Mouse (Mus musculus) lung, postnatal 14 days (tissue): ENCODE results near the gene Ankdd1a.

Source experiments
- DNase-seq: peaks from one replicate; pipeline ENCODE4 v3.0.0; 2021

Gene Ankdd1a

DNA sequence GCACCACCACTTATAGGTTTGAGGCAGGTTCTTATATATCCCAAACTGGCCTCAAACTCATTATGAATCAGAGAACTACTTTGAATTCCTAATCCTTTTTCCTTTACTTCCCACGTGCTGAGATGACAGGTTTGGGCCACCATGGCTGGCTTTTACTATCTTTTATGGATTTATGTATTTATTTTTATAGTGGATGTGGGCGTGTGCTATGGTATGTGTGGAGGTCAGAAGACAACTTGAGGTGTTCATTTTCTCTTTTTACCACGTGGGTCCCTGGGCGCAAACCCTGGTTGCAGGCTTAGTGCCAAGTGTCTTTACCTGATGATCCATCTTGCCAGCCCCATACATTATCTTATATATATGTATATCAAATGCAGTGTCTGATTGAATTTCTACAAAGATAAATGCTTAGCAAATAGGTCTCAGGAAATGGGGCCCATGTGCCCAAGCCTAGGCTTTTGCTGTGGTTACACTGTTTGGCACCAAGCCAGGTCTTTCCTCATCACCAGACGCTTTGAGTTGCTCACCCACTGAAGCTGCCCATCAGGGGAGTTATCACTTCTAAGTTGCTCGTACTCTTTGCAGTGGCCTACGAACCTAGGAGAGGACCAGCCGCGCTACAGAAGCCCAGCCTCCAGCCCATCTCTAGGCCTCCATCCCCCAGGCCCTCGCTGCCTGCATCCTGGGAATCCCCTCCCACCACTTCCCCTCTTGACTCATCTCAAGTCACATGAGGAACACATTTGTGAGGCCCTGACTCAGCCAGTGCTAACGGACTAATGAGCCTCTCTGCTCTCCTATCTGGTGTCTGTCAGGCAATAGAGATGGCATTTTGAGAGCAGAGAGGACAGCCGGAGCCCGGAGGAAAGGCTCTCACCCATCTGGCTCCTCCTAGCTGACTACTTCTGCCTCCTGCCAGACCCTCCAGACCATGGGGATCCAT lies 21.4 kb upstream of the Ankdd1a start:
- peak; percentile 71 for DNase-seq

GRCm38 (mm10) chr9:65539697-65540096 lies 19.7 kb upstream of the Ankdd1a start:
- no peak for DNase-seq

DNA sequence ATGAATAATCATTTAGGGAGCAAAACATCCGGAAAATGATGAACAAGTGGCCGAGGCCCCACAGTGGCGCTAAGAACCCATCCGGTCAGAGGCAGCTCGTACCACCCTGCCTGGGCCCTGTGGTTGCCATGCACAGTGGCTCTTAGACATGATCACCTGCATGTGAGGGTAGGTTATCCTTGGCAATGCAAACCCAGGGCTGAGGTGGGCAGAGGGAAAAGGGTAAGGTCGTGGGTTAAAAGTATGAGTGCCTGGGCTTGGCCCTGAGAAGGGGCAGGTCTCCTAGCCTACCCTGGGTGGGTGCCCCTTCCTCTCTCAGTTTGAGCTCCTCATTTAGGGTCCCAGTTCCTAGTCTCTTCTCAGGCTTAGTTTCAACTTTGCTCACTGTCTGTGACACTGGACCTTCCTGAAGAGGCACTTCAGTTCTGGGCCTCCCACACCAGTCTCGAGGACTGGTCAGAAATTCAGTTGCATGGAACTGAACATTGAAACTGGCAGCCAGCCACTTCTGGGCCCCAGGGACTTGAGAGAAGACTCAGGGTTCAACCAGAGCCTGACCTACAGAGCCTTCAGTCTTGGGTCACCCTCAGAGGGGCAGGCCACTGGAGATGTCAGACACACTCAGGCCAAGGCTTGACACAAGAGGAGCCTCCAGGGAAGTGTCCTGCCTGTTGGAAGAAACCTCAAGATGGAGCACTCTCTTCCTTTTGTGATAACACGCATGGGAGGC lies 18.1 kb upstream of the Ankdd1a start:
- DNase-seq, result peak; percentile 41

- no peak for DNase-seq
Observed at GRCm38 (mm10) chr9:65536491-65536890, 16.5 kb upstream of the Ankdd1a start.

DNA sequence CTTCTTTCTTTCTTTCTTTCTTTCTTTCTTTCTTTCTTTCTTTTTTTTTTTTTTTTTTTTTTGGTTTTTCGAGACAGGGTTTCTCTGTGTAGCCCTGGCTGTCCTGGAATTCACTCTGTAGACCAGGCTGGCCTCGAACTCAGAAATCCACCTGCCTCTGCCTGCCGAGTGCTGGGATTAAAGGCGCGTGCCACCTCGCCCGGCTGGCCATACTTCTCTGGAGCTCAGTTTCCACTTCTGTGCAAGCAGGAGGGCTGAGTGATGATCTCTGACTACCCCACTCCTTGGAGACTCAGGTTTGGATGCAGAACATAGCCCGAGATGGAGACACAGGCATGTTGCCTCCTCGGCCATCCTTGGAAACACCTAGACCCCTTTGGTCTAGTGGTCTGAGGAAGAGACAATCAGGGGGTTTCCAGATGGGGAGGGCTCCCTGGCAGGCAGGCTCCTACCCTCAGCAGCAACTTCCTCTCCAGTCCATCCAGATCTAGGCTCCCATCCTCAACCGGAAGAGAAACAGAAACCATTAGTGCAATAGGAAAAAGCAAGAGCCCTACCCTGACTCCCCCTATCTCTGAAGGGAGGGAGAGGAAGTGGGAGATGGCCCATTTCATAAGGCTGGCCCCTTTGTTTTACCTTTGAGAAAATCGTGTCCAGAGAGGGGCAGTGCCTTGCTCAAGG lies 15.9 kb upstream of the Ankdd1a start:
- no peak for DNase-seq

DNA sequence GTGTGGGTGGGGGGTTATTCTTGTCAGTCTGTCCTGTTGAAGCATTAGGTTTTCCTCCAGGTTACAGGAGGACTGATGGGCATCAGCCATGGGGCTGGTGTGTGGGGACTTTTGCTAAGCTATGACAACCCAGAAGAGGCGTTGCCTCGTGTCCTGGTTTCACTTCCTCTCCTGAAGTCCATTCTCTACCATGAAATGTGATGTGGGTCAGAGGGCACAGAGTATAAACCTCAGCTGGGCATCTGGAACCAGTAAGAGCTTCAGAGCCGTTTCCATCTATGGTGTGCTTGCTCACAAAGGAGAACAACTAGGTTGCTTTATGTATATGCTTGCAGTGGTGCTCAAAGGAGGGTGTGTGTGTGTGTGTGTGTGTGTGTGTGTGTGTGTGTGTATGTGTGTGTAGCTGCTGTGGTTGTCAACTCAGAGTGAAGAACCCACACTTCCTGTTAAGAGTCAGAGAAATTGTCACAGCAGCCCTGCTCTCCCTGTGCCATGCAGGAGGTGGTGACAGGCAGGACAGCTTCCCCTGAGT lies 15.3 kb upstream of the Ankdd1a start:
- no peak for DNase-seq

- no peak for DNase-seq
Observed at GRCm38 (mm10) chr9:65534111-65534510, 14.1 kb upstream of the Ankdd1a start.

GRCm38 (mm10) chr9:65532986-65533385 lies 13.0 kb upstream of the Ankdd1a start:
- DNase-seq, result no peak

GRCm38 (mm10) chr9:65531283-65531682 lies 11.3 kb upstream of the Ankdd1a start:
- DNase-seq, result no peak

DNA sequence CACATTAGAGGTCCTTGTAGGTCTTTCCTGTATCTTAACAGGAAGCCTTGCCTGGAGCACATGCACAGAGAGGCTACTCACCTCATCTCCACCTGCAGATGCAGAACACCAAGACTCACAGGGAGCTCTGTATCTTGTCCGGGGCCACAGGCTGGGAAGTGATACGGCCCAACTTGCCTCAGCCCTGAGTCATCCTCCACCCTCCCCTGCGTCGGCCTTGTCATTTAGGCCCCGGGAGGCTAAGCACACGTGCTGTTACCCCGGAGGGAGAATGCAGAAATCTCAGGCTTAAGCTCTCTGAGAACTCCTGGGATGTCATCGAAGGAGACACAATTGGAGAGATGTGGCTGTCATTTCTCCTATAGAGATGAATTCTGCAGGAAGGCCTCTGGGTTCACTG lies 9.7 kb upstream of the Ankdd1a start:
- no peak for DNase-seq

GRCm38 (mm10) chr9:65528417-65529038 lies 8.5 kb upstream of the Ankdd1a start:
- DNase-seq, result no peak

DNA sequence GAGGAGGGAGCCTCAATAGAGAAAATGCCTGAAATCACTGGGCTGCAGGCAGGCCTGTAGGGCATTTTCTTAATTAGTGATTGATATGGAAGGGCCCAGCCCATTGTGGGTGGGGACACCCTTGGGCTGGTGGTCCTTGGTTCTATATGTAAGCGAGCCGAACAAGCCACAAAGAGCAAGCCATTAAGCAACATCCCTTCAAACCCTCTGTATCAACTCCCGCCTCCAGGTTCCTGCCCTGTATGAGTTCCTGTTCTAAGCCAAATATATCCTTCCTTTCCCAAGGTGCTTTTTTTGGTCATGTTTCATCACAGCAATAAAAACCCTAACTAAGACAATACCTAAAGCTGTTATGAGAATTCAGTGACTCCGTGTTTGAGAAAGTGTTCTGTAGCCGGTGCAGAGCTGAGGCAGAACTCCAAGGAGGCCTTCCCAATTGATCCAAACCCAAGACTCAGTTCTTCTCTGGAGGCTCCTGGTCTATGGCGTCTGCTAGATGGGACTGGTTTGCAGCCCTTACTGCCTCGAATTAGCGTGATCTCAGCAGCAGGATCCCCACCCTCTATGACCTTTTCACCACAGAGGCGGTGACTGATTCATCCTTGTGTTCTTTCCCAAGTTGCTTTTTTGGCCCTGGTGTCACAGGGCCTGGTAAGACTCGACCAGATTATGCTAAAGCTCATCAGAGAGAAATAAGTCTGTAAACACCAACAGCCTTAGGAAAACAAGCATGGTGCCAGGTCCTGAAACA lies 5.6 kb upstream of the Ankdd1a start:
- no peak for DNase-seq

- DNase-seq, result peak; percentile 79
Observed at GRCm38 (mm10) chr9:65523611-65524364, 3.8 kb upstream of the Ankdd1a start.

- DNase-seq, result no peak
Observed at GRCm38 (mm10) chr9:65520505-65520876, 498 bp upstream of the Ankdd1a start.

GRCm38 (mm10) chr9:65514851-65515261 lies 5.1 kb downstream of the Ankdd1a start:
- no peak for DNase-seq

GRCm38 (mm10) chr9:65514431-65514830 lies 5.6 kb downstream of the Ankdd1a start:
- DNase-seq, result no peak

DNA sequence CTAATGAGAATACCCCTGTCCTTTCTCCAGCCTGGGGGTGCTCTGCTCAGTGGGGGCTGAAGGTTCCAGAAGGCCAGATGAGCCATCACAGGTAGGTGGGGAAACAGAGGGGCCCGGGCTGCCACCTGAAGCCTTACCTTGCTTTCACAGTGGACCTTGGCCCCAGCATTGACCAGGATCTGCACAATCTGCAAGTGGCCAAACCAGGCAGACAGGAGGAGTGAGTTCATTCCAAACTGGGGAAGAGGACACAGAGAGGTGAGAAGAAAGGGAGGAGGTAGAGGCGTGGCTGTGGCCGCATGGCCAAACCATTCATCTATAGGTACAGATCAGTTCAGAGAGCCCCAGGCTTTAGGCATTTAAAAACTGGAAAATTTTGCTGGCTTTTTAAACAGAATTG lies 7.5 kb downstream of the Ankdd1a start:
- DNase-seq, result no peak

DNA sequence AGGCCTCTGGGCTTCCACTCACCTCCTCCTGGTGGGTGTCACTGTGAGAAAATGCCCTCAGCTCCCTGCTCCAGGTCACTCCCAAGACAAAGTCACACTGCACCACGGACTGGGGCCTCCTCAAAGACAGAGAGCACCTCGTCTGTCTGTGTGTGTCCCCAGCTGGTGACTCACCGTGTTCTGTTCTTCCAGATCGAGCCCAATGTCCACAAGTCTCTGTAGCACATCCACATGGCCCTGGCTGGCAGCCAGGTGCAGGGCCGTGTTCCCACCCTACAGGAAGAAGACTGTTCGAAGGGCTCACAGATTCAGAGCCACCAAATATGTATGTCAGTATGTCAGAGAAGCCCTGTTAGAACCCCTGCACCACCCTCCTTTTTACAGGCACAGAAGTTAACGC lies 11.5 kb downstream of the Ankdd1a start:
- DNase-seq, result no peak

- DNase-seq, result no peak
Observed at GRCm38 (mm10) chr9:65502721-65503505, 17.1 kb downstream of the Ankdd1a start.

DNA sequence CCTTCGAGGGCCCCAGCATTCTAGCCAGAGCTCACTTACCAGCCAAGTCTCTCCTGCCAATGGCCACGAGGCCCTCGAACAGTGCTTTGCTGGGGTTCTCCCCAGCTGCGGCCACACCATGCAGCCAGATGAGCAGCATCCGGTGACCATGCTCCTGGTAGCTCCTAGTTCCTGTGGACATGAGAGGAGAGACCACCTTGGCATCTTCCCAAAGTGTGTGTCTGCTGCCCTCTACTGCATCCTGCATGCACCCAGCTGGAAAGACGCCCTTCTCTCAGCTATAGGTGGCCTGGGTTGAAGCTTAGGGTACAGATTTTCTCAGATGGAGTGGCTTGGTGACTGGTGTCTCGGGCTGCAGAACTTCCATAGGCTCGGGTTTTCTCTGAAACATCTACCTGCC lies 17.8 kb downstream of the Ankdd1a start:
- DNase-seq, result peak; percentile 28
